Mouse (Mus musculus): ENCODE data around the gene Hspa12a. TPM values are rescaled to one million over a fixed set of nuclear protein-coding genes. Genes with fewer than 3 reads are reported as not detected.

The Hspa12a gene
- polyA plus RNA-seq, 1 experiment from 2014 or later: 0.28 TPM

DNA sequence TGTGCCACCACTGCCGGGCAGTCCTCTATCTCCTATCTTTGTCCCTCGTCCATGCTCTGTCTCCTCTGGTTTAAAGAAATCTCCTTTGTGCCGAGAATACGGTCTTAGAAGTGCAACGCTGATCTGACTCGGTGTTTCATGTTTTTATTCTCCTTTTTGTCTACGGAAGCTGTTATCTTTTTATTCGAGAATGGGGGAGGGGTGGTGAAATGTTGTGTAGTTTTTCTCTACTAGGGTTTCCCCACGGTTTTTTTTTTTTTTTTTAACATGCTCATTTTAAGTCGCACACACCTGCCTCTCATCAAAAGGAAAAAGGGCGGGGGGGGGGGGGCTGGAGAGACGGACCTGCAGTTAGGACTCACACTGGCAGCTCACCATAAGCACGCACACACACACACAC is 8.8 kb upstream of the Hspa12a start:
- Histone ChIP-seq H3K9ac (replicated peaks) (no peak overlapping the region), H3K9me3 (ENCODE audit: low read length) (no peaks in the 10 kb centered on the region), H3K36me3 (replicated peaks; ENCODE audit: insufficient read depth, low read length) (no peaks in the 10 kb centered on the region), H3K27me3 (ENCODE audit: insufficient read depth, low read length) (peaks cover 12% of the 10 kb centered on the region; the same call in 1 of the 2 replicates), H3K4me3 (ENCODE audit: low read depth, low read length) (no peak overlapping the region), H3K4me1 (ENCODE audit: insufficient read depth) (no peaks in the 10 kb centered on the region), H3K4me2 (ENCODE audit: low read depth, low read length) (no peak overlapping the region), H3K27ac (ENCODE audit: low read depth) (no peak overlapping the region)
- TF ChIP-seq EP300 (IDR thresholded peaks at IDR 0.05; ENCODE audit: low read depth) (no peak), CTCF (IDR thresholded peaks at IDR 0.05; ENCODE audit: low read depth) (no peak)
- no peak for DNase-seq
- WGBS (ENCODE audit: insufficient replicate concordance): 62% methylated on average over 12 of the region's 13 CpGs
- ATAC-seq: no peak

DNA sequence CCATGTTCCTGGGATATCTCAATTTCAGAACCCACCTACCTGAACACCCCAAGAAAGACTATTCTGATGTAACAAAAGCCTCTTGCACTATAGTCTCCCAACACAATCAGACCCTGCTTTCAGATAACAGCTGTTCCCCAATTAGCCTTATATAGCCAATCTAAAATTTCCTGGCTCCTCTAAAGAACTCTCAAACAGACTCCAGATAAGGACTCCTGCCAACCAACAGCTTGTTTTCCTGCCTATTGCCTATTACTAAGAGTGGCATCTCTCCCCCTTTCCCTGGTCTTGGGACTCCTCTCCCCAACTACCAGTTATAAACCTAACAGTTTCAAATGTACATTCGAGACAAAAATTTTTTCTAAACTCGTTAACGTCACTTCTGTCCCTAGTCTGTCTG is 8.1 kb upstream of the Hspa12a start:
- Histone ChIP-seq H3K4me1 (ENCODE audit: insufficient read depth) (no peaks in the 10 kb centered on the region), H3K27me3 (ENCODE audit: insufficient read depth, low read length) (peaks cover 12% of the 10 kb centered on the region; the same call in 1 of the 2 replicates), H3K27ac (ENCODE audit: low read depth) (no peak overlapping the region), H3K9me3 (ENCODE audit: low read length) (no peaks in the 10 kb centered on the region), H3K9ac (replicated peaks) (no peak overlapping the region), H3K4me2 (ENCODE audit: low read depth, low read length) (no peak overlapping the region), H3K36me3 (replicated peaks; ENCODE audit: insufficient read depth, low read length) (no peaks in the 10 kb centered on the region), H3K4me3 (ENCODE audit: low read depth, low read length) (no peak overlapping the region)
- no peak for TF ChIP-seq EP300 (IDR thresholded peaks at IDR 0.05; ENCODE audit: low read depth)
- TF ChIP-seq CTCF (IDR thresholded peaks at IDR 0.05; ENCODE audit: low read depth): no peak
- DNase-seq (no peak), ATAC-seq (no peak)
- WGBS (ENCODE audit: insufficient replicate concordance): 74% methylated on average over 3 of the region's 3 CpGs

DNA sequence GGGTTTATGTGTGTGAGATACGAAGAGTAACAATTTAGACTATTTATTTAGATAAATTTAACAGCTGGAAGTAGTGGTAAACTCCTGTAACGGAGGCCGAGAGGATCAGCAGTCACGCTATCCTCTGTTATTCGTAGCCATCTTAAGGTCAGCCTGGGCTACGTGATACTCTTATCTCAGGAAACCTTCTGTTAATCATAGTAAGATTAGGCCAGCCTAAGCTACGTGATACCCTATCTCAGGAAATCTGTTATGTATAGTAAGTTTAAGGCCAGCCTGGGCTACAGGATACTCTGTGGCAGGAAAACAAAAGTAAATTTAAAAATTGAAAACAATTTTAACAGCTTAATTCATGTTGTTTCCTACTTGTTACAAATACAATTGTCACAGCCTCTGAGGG is 2.5 kb upstream of the Hspa12a start:
- Histone ChIP-seq H3K36me3 (replicated peaks; ENCODE audit: insufficient read depth, low read length) (no peaks in the 10 kb centered on the region), H3K27me3 (ENCODE audit: insufficient read depth, low read length) (no peaks in the 10 kb centered on the region), H3K27ac (ENCODE audit: low read depth) (no peak overlapping the region), H3K9ac (replicated peaks) (no peak overlapping the region), H3K4me2 (ENCODE audit: low read depth, low read length) (no peak overlapping the region), H3K4me3 (ENCODE audit: low read depth, low read length) (no peak overlapping the region), H3K4me1 (ENCODE audit: insufficient read depth) (peaks cover 9% of the 10 kb centered on the region), H3K9me3 (ENCODE audit: low read length) (no peaks in the 10 kb centered on the region)
- DNase-seq (no peak), ATAC-seq (no peak)
- TF ChIP-seq EP300 (IDR thresholded peaks at IDR 0.05; ENCODE audit: low read depth): no peak
- no peak for TF ChIP-seq CTCF (IDR thresholded peaks at IDR 0.05; ENCODE audit: low read depth)
- 62% methylated on average over 7 of the region's 7 CpGs for WGBS (ENCODE audit: insufficient replicate concordance)

DNA sequence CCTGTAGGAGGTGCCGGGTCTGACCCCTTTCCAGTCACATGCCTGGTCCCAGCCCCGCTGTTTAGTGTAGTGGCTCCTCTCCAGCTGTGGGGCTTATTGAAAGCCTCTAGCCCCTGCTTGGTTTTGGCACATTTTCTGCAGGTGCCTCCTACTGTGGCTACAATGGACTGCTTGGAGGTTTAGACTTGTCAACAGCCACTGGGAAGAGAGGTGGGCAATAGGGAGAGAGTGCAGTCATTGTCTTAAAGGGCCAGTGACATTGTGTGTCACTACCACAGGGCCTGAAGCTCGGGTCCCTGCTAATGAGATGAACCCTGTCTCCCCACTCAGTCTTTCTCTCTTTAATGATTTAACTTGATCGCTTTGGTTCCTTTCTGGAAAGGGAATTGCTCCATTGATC is 10.4 kb downstream of the Hspa12a start:
- Histone ChIP-seq H3K36me3 (replicated peaks; ENCODE audit: insufficient read depth, low read length) (no peaks in the 10 kb centered on the region), H3K4me2 (ENCODE audit: low read depth, low read length) (no peak overlapping the region), H3K27me3 (ENCODE audit: insufficient read depth, low read length) (peaks cover 9% of the 10 kb centered on the region; the same call in 1 of the 2 replicates), H3K27ac (ENCODE audit: low read depth) (no peak overlapping the region), H3K9ac (replicated peaks) (no peak overlapping the region), H3K9me3 (ENCODE audit: low read length) (no peaks in the 10 kb centered on the region), H3K4me3 (ENCODE audit: low read depth, low read length) (no peak overlapping the region), H3K4me1 (ENCODE audit: insufficient read depth) (no peaks in the 10 kb centered on the region)
- no peak for DNase-seq
- ATAC-seq: no peak
- TF ChIP-seq EP300 (IDR thresholded peaks at IDR 0.05; ENCODE audit: low read depth): no peak
- no peak for TF ChIP-seq CTCF (IDR thresholded peaks at IDR 0.05; ENCODE audit: low read depth)
- 26% methylated on average over 4 of the region's 4 CpGs for WGBS (ENCODE audit: insufficient replicate concordance)

- H3K4me1 ChIP-seq (ENCODE audit: insufficient read depth): no peaks in the 10 kb centered on the region
- ATAC-seq (no peak), DNase-seq (no peak)
- TF ChIP-seq EP300 (IDR thresholded peaks at IDR 0.05; ENCODE audit: low read depth) (no peak), CTCF (IDR thresholded peaks at IDR 0.05; ENCODE audit: low read depth) (no peak)
- H3K4me3 ChIP-seq (ENCODE audit: low read depth, low read length): no peak overlapping the region
- H3K9ac ChIP-seq (replicated peaks): no peak overlapping the region
- no peak overlapping the region for H3K4me2 ChIP-seq (ENCODE audit: low read depth, low read length)
- H3K27ac ChIP-seq (ENCODE audit: low read depth): no peak overlapping the region
- WGBS (ENCODE audit: insufficient replicate concordance): 45% methylated on average over 16 of the region's 16 CpGs
- no peaks in the 10 kb centered on the region for H3K36me3 ChIP-seq (replicated peaks; ENCODE audit: insufficient read depth, low read length)
- H3K9me3 ChIP-seq (ENCODE audit: low read length): no peaks in the 10 kb centered on the region
- peaks cover 9% of the 10 kb centered on the region; the same call in 1 of the 2 replicates for H3K27me3 ChIP-seq (ENCODE audit: insufficient read depth, low read length)
These were observed 12.2 kb downstream of the Hspa12a start for GRCm38 (mm10) chr19:58931081-58931800.

DNA sequence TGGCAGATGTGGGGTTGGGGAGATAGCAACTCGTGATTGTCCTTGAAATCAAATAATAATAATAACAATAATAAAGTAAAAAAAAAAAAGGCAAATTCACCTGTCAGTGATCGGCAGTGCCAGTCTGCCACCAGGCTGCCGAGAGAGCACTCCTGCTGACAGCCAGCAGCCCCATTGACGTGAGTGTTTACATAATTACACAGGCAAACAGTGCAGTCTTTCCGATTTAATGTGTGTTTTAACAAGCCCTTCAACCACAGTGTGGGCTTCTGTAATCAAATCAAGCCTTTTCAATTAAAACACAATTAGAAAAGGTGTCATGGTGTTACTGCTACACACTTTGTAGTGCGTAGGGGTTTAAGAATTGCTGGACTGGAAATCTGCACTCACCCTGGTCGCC is 24.3 kb downstream of the Hspa12a start:
- Histone ChIP-seq H3K4me2 (ENCODE audit: low read depth, low read length) (peak overlapping the region; percentile 61), H3K4me1 (ENCODE audit: insufficient read depth) (no peaks in the 10 kb centered on the region), H3K27ac (ENCODE audit: low read depth) (no peak overlapping the region), H3K27me3 (ENCODE audit: insufficient read depth, low read length) (no peaks in the 10 kb centered on the region), H3K4me3 (ENCODE audit: low read depth, low read length) (peak overlapping the region; percentile 24; the same call in 1 of the 2 replicates), H3K9ac (replicated peaks) (no peak overlapping the region), H3K36me3 (replicated peaks; ENCODE audit: insufficient read depth, low read length) (no peaks in the 10 kb centered on the region), H3K9me3 (ENCODE audit: low read length) (no peaks in the 10 kb centered on the region)
- ATAC-seq (no peak), DNase-seq (no peak)
- no peak for TF ChIP-seq EP300 (IDR thresholded peaks at IDR 0.05; ENCODE audit: low read depth)
- TF ChIP-seq CTCF (IDR thresholded peaks at IDR 0.05; ENCODE audit: low read depth): no peak
- WGBS (ENCODE audit: insufficient replicate concordance): 21% methylated on average over 7 of the region's 7 CpGs
